ENCODE assay signal across 8 mouse cellular contexts in genomic region chr11:97809235-97810121, GRCm38 (mm10). TPM values are rescaled to one million over a fixed set of nuclear protein-coding genes. Genes with fewer than 3 reads are reported as not detected.
DNase-seq lines count a peak whose midpoint lies in the region; ATAC-seq and TF ChIP-seq lines count a peak whose summit lies in the region.

No protein-coding gene starts in this region.

- H3K9me3 ChIP-seq in heart, embryonic 13.5 days: no peaks in the 10 kb centered on the region
- H3K9me3 ChIP-seq in ES-Bruce4 (replicated peaks; ENCODE audit: control insufficient read depth, insufficient read depth, low read length, poor library complexity, severe bottlenecking): no peaks in the 10 kb centered on the region
- no peaks in the 10 kb centered on the region for H3K9me3 ChIP-seq in embryonic facial prominence, embryonic 12.5 days
- no peaks in the 10 kb centered on the region for H3K9me3 ChIP-seq in limb, embryonic 15.5 days

- DNase-seq in heart, adult 8-10 months (ENCODE audit: low spot score): no peak
- no peak for DNase-seq in gastrocnemius, postnatal 4 days (ENCODE audit: low spot score in 2 of 2)
- no peak for DNase-seq in left cerebral cortex, adult 9 months (ENCODE audit: low spot score in 2 of 2)
- no peak for DNase-seq in spleen, postnatal 14 days (ENCODE audit: low spot score in 2 of 2)

- peaks cover 52% of the 10 kb centered on the region for H3K36me3 ChIP-seq in heart, embryonic 13.5 days
- peaks cover 23% of the 10 kb centered on the region for H3K36me3 ChIP-seq in ES-Bruce4 (ENCODE audit: control insufficient read depth, insufficient read depth, low read length, poor library complexity, severe bottlenecking)
- H3K36me3 ChIP-seq in embryonic facial prominence, embryonic 12.5 days: peaks cover 34% of the 10 kb centered on the region
- H3K36me3 ChIP-seq in limb, embryonic 15.5 days: peaks cover 46% of the 10 kb centered on the region

- peak overlapping the region; percentile 45 for H3K9ac ChIP-seq in heart, embryonic 13.5 days
- H3K9ac ChIP-seq in ES-Bruce4 (ENCODE audit: low read depth, poor library complexity, severe bottlenecking): peak overlapping the region; percentile 10; the same call in 1 of the 2 replicates
- no peak overlapping the region for H3K9ac ChIP-seq in embryonic facial prominence, embryonic 12.5 days
- H3K9ac ChIP-seq in limb, embryonic 15.5 days: no peak overlapping the region

- H3K27me3 ChIP-seq in heart, embryonic 13.5 days (replicated peaks): no peaks in the 10 kb centered on the region
- no peaks in the 10 kb centered on the region for H3K27me3 ChIP-seq in ES-Bruce4 (ENCODE audit: control insufficient read depth, insufficient read depth, low read length, poor library complexity, severe bottlenecking)
- H3K27me3 ChIP-seq in embryonic facial prominence, embryonic 12.5 days: no peaks in the 10 kb centered on the region
- no peaks in the 10 kb centered on the region for H3K27me3 ChIP-seq in limb, embryonic 15.5 days

- H3K4me2 ChIP-seq in heart, embryonic 13.5 days: peak overlapping the region; percentile 8; the same call in 1 of the 2 replicates
- H3K4me2 ChIP-seq in embryonic facial prominence, embryonic 12.5 days (replicated peaks): no peak overlapping the region
- H3K4me2 ChIP-seq in limb, embryonic 15.5 days: no peak overlapping the region

- no peak for TF ChIP-seq POLR2A in ES-Bruce4 (IDR thresholded peaks at IDR 0.05; ENCODE audit: insufficient read depth, low read length)

- H3K4me3 ChIP-seq in heart, embryonic 13.5 days: no peak overlapping the region
- no peak overlapping the region for H3K4me3 ChIP-seq in ES-Bruce4 (ENCODE audit: low read depth, low read length)
- H3K4me3 ChIP-seq in embryonic facial prominence, embryonic 12.5 days: no peak overlapping the region
- no peak overlapping the region for H3K4me3 ChIP-seq in limb, embryonic 15.5 days

- no peak for TF ChIP-seq EP300 in ES-Bruce4 (IDR thresholded peaks at IDR 0.05; ENCODE audit: insufficient read depth, low read depth, low read length)

- H3K4me1 ChIP-seq in heart, embryonic 13.5 days: peaks cover 98% of the 10 kb centered on the region
- peaks cover 42% of the 10 kb centered on the region for H3K4me1 ChIP-seq in ES-Bruce4 (ENCODE audit: control insufficient read depth, insufficient read depth, low read length)
- peaks cover 95% of the 10 kb centered on the region for H3K4me1 ChIP-seq in embryonic facial prominence, embryonic 12.5 days
- peaks cover 92% of the 10 kb centered on the region for H3K4me1 ChIP-seq in limb, embryonic 15.5 days

- ATAC-seq in heart, embryonic 13.5 days (ENCODE audit: extremely low read depth, insufficient number of reproducible peaks, low FRiP score, low TSS enrichment): no peak
- no peak for ATAC-seq in embryonic facial prominence, embryonic 12.5 days (ENCODE audit: insufficient number of reproducible peaks, insufficient read depth, low FRiP score, low TSS enrichment)
- ATAC-seq in limb, embryonic 15.5 days (ENCODE audit: insufficient number of reproducible peaks, low FRiP score, low TSS enrichment, low read depth): no peak

- H3K27ac ChIP-seq in heart, embryonic 13.5 days (replicated peaks): peak overlapping the region; percentile 73
- peak overlapping the region; percentile 97 for H3K27ac ChIP-seq in ES-Bruce4 (ENCODE audit: insufficient read depth, low read length)
- peak overlapping the region; percentile 65 for H3K27ac ChIP-seq in embryonic facial prominence, embryonic 12.5 days
- 0 out of 2 replicates have a peak overlapping the region, but pooled peaks have one; percentile 18 for H3K27ac ChIP-seq in limb, embryonic 15.5 days

- WGBS in heart, embryonic 13.5 days: 46% methylated on average over 7 of the region's 7 CpGs
- 53% methylated on average over 7 of the region's 7 CpGs for WGBS in embryonic facial prominence, embryonic 12.5 days
- 59% methylated on average over 7 of the region's 7 CpGs for WGBS in limb, embryonic 15.5 days

- TF ChIP-seq CTCF in ES-Bruce4 (IDR thresholded peaks at IDR 0.05; ENCODE audit: low read depth, low read length): no peak

RNA-seq across cellular contexts. Expression of gene Lasp1, which starts 10.7 kb away (rescaled TPM):
- polyA plus RNA-seq in heart, embryonic 13.5 days (2015; fragmentation: Nextera tagmentation; extraction: Ambion mirVana): 45.1 and 46.0 TPM in 2 replicates
- 10 to 100 TPM; 20.1 to 32.0 (median 25.8) TPM for total RNA-seq in heart, adult 8-10 months (2022)
- 228 and 231 TPM in 2 replicates for polyA plus RNA-seq in ES-Bruce4 (2011; ENCODE audit: insufficient read depth, insufficient read length, low read depth, missing spikeins)
- 117 and 125 TPM in 2 replicates for polyA plus RNA-seq in embryonic facial prominence, embryonic 12.5 days (2016; fragmentation: Nextera tagmentation; extraction: Ambion mirVana)
- polyA plus RNA-seq in limb, embryonic 15.5 days (2015; fragmentation: Nextera tagmentation; extraction: Ambion mirVana): 128 and 131 TPM in 2 replicates
- 10 to 100 TPM; 82.0 to 99.0 TPM for total RNA-seq in gastrocnemius, postnatal 4 days (2021)

RNA-seq across cellular contexts. Expression of gene Rpl23, which starts 27.2 kb away (rescaled TPM):
- 376 and 393 TPM in 2 replicates for polyA plus RNA-seq in heart, embryonic 13.5 days (2015; fragmentation: Nextera tagmentation; extraction: Ambion mirVana)
- total RNA-seq in heart, adult 8-10 months (2022): 100 to 1,000 TPM; 425 to 610 (median 521) TPM
- polyA plus RNA-seq in ES-Bruce4 (2011; ENCODE audit: insufficient read depth, insufficient read length, low read depth, missing spikeins): 777 and 842 TPM in 2 replicates
- polyA plus RNA-seq in embryonic facial prominence, embryonic 12.5 days (2016; fragmentation: Nextera tagmentation; extraction: Ambion mirVana): 474 and 481 TPM in 2 replicates
- 447 and 586 TPM in 2 replicates for polyA plus RNA-seq in limb, embryonic 15.5 days (2015; fragmentation: Nextera tagmentation; extraction: Ambion mirVana)
- total RNA-seq in gastrocnemius, postnatal 4 days (2021): 100 to 1,000 TPM; 976 to 983 TPM

RNA-seq across cellular contexts. Expression of gene B230217C12Rik, which starts 31.1 kb away (rescaled TPM):
- polyA plus RNA-seq in heart, embryonic 13.5 days (2015; fragmentation: Nextera tagmentation; extraction: Ambion mirVana): 5.1 and 5.5 TPM in 2 replicates
- 1 to 10 TPM in 1 of 4 experiments, under 1 TPM in 3; 0.22 to 1.7 (median 0.51) TPM for total RNA-seq in heart, adult 8-10 months (2022)
- polyA plus RNA-seq in ES-Bruce4 (2011; ENCODE audit: insufficient read depth, insufficient read length, low read depth, missing spikeins): 2.8 and 3.4 TPM in 2 replicates
- 11.3 and 12.4 TPM in 2 replicates for polyA plus RNA-seq in embryonic facial prominence, embryonic 12.5 days (2016; fragmentation: Nextera tagmentation; extraction: Ambion mirVana)
- polyA plus RNA-seq in limb, embryonic 15.5 days (2015; fragmentation: Nextera tagmentation; extraction: Ambion mirVana): 4.5 and 5.3 TPM in 2 replicates
- 1 to 10 TPM; 1.0 to 2.4 TPM for total RNA-seq in gastrocnemius, postnatal 4 days (2021)

RNA-seq across cellular contexts. Expression of gene 1700001P01Rik, which starts 33.8 kb away (rescaled TPM):
- polyA plus RNA-seq in heart, embryonic 13.5 days (2015; fragmentation: Nextera tagmentation; extraction: Ambion mirVana): not detected in 2 replicates
- not detected for total RNA-seq in heart, adult 8-10 months (2022)
- 0.99 TPM in 1 of 2 replicates, not detected in the other for polyA plus RNA-seq in ES-Bruce4 (2011; ENCODE audit: insufficient read depth, insufficient read length, low read depth, missing spikeins)
- polyA plus RNA-seq in embryonic facial prominence, embryonic 12.5 days (2016; fragmentation: Nextera tagmentation; extraction: Ambion mirVana): 0.39 TPM in 1 of 2 replicates, not detected in the other
- 0.35 TPM in 1 of 2 replicates, not detected in the other for polyA plus RNA-seq in limb, embryonic 15.5 days (2015; fragmentation: Nextera tagmentation; extraction: Ambion mirVana)
- total RNA-seq in gastrocnemius, postnatal 4 days (2021): not detected

RNA-seq across cellular contexts. Expression of gene Cwc25, which starts 43.1 kb away (rescaled TPM):
- polyA plus RNA-seq in heart, embryonic 13.5 days (2015; fragmentation: Nextera tagmentation; extraction: Ambion mirVana): 10.2 and 10.5 TPM in 2 replicates
- total RNA-seq in heart, adult 8-10 months (2022): 1 to 10 TPM; 6.1 to 7.1 (median 6.3) TPM
- polyA plus RNA-seq in ES-Bruce4 (2011; ENCODE audit: insufficient read depth, insufficient read length, low read depth, missing spikeins): 14.5 and 16.9 TPM in 2 replicates
- 23.1 and 24.8 TPM in 2 replicates for polyA plus RNA-seq in embryonic facial prominence, embryonic 12.5 days (2016; fragmentation: Nextera tagmentation; extraction: Ambion mirVana)
- polyA plus RNA-seq in limb, embryonic 15.5 days (2015; fragmentation: Nextera tagmentation; extraction: Ambion mirVana): 17.3 and 19.1 TPM in 2 replicates
- 10 to 100 TPM; 13.4 to 13.5 TPM for total RNA-seq in gastrocnemius, postnatal 4 days (2021)

Comparison
In these comparisons a context has a peak if more than half of its experiments do, and no peak if none do; other contexts are left out.
1. H3K27ac ChIP-seq: peak in every context shown above with its lines; median percentile 97 in ES-Bruce4; 73 in heart, embryonic 13.5 days; 65 in embryonic facial prominence, embryonic 12.5 days; 18 in limb, embryonic 15.5 days.
2. H3K9ac ChIP-seq: peak in heart, embryonic 13.5 days (single experiment) and ES-Bruce4 (single experiment); none in embryonic facial prominence, embryonic 12.5 days (single experiment) and limb, embryonic 15.5 days (single experiment).